14 mouse cellular contexts compared by ENCODE assay signal in the genomic region with DNA sequence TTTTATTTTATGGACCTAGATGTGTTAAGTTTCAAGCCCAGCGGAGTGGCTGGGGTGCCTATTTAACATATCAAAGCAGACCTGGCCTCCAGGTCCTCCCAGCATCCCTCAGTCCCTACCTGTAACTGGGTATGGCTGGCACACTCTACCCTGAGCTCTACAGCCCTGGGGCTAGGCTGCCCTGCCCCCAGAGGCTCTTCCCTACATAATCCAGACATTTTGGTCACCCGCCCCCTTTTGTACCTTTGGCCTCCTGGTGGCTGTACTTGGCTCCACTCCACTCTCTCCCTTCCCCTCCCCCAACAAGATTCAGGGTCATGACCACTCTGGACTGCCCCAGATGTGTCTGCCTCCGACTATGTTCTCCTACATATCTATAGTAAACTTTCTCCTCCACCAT. TPM values are rescaled to one million over a fixed set of nuclear protein-coding genes. Genes with fewer than 3 reads are reported as not detected.
A peak's percentile ranks its signal among the peaks of the same experiment; 100 is the strongest.
DNase-seq lines count a peak whose midpoint lies in the region; ATAC-seq and TF ChIP-seq lines count a peak whose summit lies in the region.
"Had no signal": no experiment of that assay in that cellular context is flagged by ENCODE, and none has a peak within 500 bp of the region (broad histone marks: within the 10 kb centered on the region; RNA-seq: fewer than 3 reads in every experiment).

No protein-coding gene starts in this region.

- peak; percentile 24; the same call in 1 of the 2 replicates for ATAC-seq in heart, postnatal 0 days (ENCODE audit: insufficient read depth, low read depth)
- ATAC-seq in liver, embryonic 16.5 days (ENCODE audit: low read depth): peak; percentile 80
- ATAC-seq: intestine, postnatal 0 days; midbrain, embryonic 15.5 days had no signal

- WGBS in heart, postnatal 0 days: 43% methylated on average over 3 of the region's 3 CpGs
- 59% methylated on average over 3 of the region's 3 CpGs for WGBS in liver, embryonic 16.5 days (ENCODE audit: insufficient replicate concordance)

- H3K36me3 ChIP-seq in heart, postnatal 0 days (replicated peaks; ENCODE audit: control insufficient read depth, insufficient read depth, low read length): no peaks in the 10 kb centered on the region
- H3K36me3 ChIP-seq in ES-Bruce4 (ENCODE audit: control insufficient read depth, insufficient read depth, low read length, poor library complexity, severe bottlenecking): no peaks in the 10 kb centered on the region
- no peaks in the 10 kb centered on the region for H3K36me3 ChIP-seq in liver, embryonic 16.5 days (ENCODE audit: control insufficient read depth, insufficient read depth)
- H3K36me3 ChIP-seq: embryonic facial prominence, embryonic 12.5 days; forebrain, embryonic 12.5 days; midbrain, embryonic 15.5 days had no signal

- H3K9ac ChIP-seq in heart, postnatal 0 days (replicated peaks; ENCODE audit: low read depth, low read length): no peak overlapping the region
- no peak overlapping the region for H3K9ac ChIP-seq in ES-Bruce4 (ENCODE audit: low read depth, poor library complexity, severe bottlenecking)
- no peak overlapping the region for H3K9ac ChIP-seq in liver, embryonic 16.5 days (ENCODE audit: low read depth, low read length)
- H3K9ac ChIP-seq: embryonic facial prominence, embryonic 12.5 days; forebrain, embryonic 12.5 days; midbrain, embryonic 15.5 days had no signal

- H3K9me3 ChIP-seq in heart, postnatal 0 days (replicated peaks; ENCODE audit: control insufficient read depth, low read length): no peaks in the 10 kb centered on the region
- H3K9me3 ChIP-seq in ES-Bruce4 (replicated peaks; ENCODE audit: control insufficient read depth, insufficient read depth, low read length, poor library complexity, severe bottlenecking): no peaks in the 10 kb centered on the region
- H3K9me3 ChIP-seq in liver, embryonic 16.5 days (replicated peaks; ENCODE audit: control insufficient read depth, low read length): no peaks in the 10 kb centered on the region
- H3K9me3 ChIP-seq: embryonic facial prominence, embryonic 12.5 days; forebrain, embryonic 12.5 days; midbrain, embryonic 15.5 days had no signal

- DNase-seq in heart, postnatal 0 days (ENCODE audit: low spot score): no peak
- no peak for DNase-seq in heart, postnatal 4 days
- peak; percentile 46 for DNase-seq in embryo, embryonic 10.5 days (ENCODE audit: low spot score)
- no peak for DNase-seq in cerebellum, adult 11-12 months
- DNase-seq in natural killer cell, adult 2 months (ENCODE audit: low spot score in 2 of 2): no peak
- DNase-seq: cerebellum, adult 8-10 months had no signal

- 0 out of 2 replicates have a peak, but pooled peaks have one; percentile 12 for TF ChIP-seq CTCF in heart, postnatal 0 days (IDR thresholded peaks at IDR 0.05; ENCODE audit: low read depth)
- no peak for TF ChIP-seq CTCF in ES-Bruce4 (IDR thresholded peaks at IDR 0.05; ENCODE audit: low read depth, low read length)

- peaks cover 7% of the 10 kb centered on the region; the same call in 1 of the 2 replicates for H3K27me3 ChIP-seq in heart, postnatal 0 days (ENCODE audit: control insufficient read depth, insufficient read depth, low read length)
- no peaks in the 10 kb centered on the region for H3K27me3 ChIP-seq in ES-Bruce4 (ENCODE audit: control insufficient read depth, insufficient read depth, low read length, poor library complexity, severe bottlenecking)
- peaks cover 35% of the 10 kb centered on the region for H3K27me3 ChIP-seq in liver, embryonic 16.5 days (ENCODE audit: control insufficient read depth, insufficient read depth, low read depth, low read length)

- TF ChIP-seq EP300 in heart, postnatal 0 days (IDR thresholded peaks at IDR 0.05; ENCODE audit: low read depth): no peak
- 0 out of 2 replicates have a peak, but pooled peaks have one; percentile 9 for TF ChIP-seq EP300 in ES-Bruce4 (IDR thresholded peaks at IDR 0.05; ENCODE audit: insufficient read depth, low read depth, low read length)

- no peak overlapping the region for H3K4me2 ChIP-seq in heart, postnatal 0 days (ENCODE audit: low read depth, low read length)
- H3K4me2 ChIP-seq in liver, embryonic 16.5 days (ENCODE audit: low read depth, low read length): no peak overlapping the region
- H3K4me2 ChIP-seq: embryonic facial prominence, embryonic 12.5 days; forebrain, embryonic 12.5 days; midbrain, embryonic 15.5 days had no signal

- H3K27ac ChIP-seq in heart, postnatal 0 days (ENCODE audit: low read depth): no peak overlapping the region
- no peak overlapping the region for H3K27ac ChIP-seq in ES-Bruce4 (ENCODE audit: insufficient read depth, low read length)
- H3K27ac ChIP-seq in liver, embryonic 16.5 days (ENCODE audit: low read length): no peak overlapping the region
- H3K27ac ChIP-seq: embryonic facial prominence, embryonic 12.5 days; forebrain, embryonic 12.5 days; layer of hippocampus, adult 2 months; macrophage; midbrain, embryonic 15.5 days had no signal

- peaks cover 21% of the 10 kb centered on the region for H3K4me1 ChIP-seq in heart, postnatal 0 days (ENCODE audit: control insufficient read depth, insufficient read depth)
- H3K4me1 ChIP-seq in ES-Bruce4 (ENCODE audit: control insufficient read depth, insufficient read depth, low read length): peaks cover 3% of the 10 kb centered on the region
- H3K4me1 ChIP-seq in liver, embryonic 16.5 days (ENCODE audit: control insufficient read depth, low read depth, low read length): no peaks in the 10 kb centered on the region; the same call in 1 of the 2 replicates

- no peak for TF ChIP-seq POLR2A in ES-Bruce4 (IDR thresholded peaks at IDR 0.05; ENCODE audit: insufficient read depth, low read length)

- no peak overlapping the region for H3K4me3 ChIP-seq in heart, postnatal 0 days (ENCODE audit: low read depth, low read length)
- no peak overlapping the region for H3K4me3 ChIP-seq in ES-Bruce4 (ENCODE audit: low read depth, low read length)
- H3K4me3 ChIP-seq in liver, embryonic 16.5 days (ENCODE audit: low read depth, low read length): no peak overlapping the region
- H3K4me3 ChIP-seq: embryonic facial prominence, embryonic 12.5 days; forebrain, embryonic 12.5 days; layer of hippocampus, adult 2 months; midbrain, embryonic 15.5 days had no signal

RNA-seq across cellular contexts. Expression of a gene that starts 2.0 kb away (rescaled TPM):
- 5.5 and 6.3 TPM in 2 replicates for total RNA-seq in heart, postnatal 0 days (2014; rRNA removed; ENCODE audit: low replicate concordance)
- 1.7 and 2.1 TPM in 2 replicates for polyA plus RNA-seq in heart, postnatal 0 days (2015; fragmentation: Nextera tagmentation; extraction: Ambion mirVana)
- 1 to 10 TPM; 7.3 to 8.1 TPM for total RNA-seq in heart, postnatal 4 days (2021)
- 1.5 and 1.6 TPM in 2 replicates for polyA plus RNA-seq in ES-Bruce4 (2011; ENCODE audit: insufficient read depth, insufficient read length, low read depth, missing spikeins)
- polyA plus RNA-seq in liver, embryonic 16.5 days (2015; fragmentation: Nextera tagmentation; extraction: Ambion mirVana): 2.4 and 2.5 TPM in 2 replicates

RNA-seq across cellular contexts. Expression of a gene that starts 18.4 kb away (rescaled TPM):
- total RNA-seq in heart, postnatal 0 days (2014; rRNA removed; ENCODE audit: low replicate concordance): 53.3 and 59.2 TPM in 2 replicates
- polyA plus RNA-seq in heart, postnatal 0 days (2015; fragmentation: Nextera tagmentation; extraction: Ambion mirVana): 80.8 and 87.4 TPM in 2 replicates
- total RNA-seq in heart, postnatal 4 days (2021): 10 to 100 TPM; 85.5 to 87.1 TPM
- polyA plus RNA-seq in ES-Bruce4 (2011; ENCODE audit: insufficient read depth, insufficient read length, low read depth, missing spikeins): 225 and 227 TPM in 2 replicates
- 294 and 338 TPM in 2 replicates for polyA plus RNA-seq in liver, embryonic 16.5 days (2015; fragmentation: Nextera tagmentation; extraction: Ambion mirVana)
